Mouse (Mus musculus) layer of hippocampus, postnatal 14 days (tissue): ENCODE data around the gene Gm28079. TPM values are rescaled to one million over a fixed set of nuclear protein-coding genes. Genes with fewer than 3 reads are reported as not detected.
"Not testable (repeated sequence)": the region's sequence is repeated elsewhere in the genome, so short reads cannot be mapped to it uniquely, and the experiment has no call there.

Experiments
- DNase-seq, 2 experiments: peaks; one replicate each; pipeline ENCODE4 v3.0.0; 2021 to 2022; ENCODE audit warnings: low spot score in 2 of 2, mixed read lengths in 1 of 2
- long read RNA-seq, 2 experiments: library from polyadenylated mRNA; stranded (forward); transcript quantifications; one replicate each; pipeline ENCODE4 v2.0.0; 2021
- total RNA-seq, 2 experiments: library from RNA; stranded (reverse); gene quantifications; 2 replicates each; pipeline ENCODE4 v1.2.3; 2021

The Gm28079 gene
- not detected for total RNA-seq
- long read RNA-seq, experiment 1: 0 reads
- long read RNA-seq, experiment 2: 0 reads

- not testable (repeated sequence) for DNase-seq
Measured at GRCm38 (mm10) chrY:70014799-70015198, at the start of gene Gm28079. Gene Gm28079, minus strand, starts transcription at chrY:70014899.
